Mouse (Mus musculus) layer of hippocampus, postnatal 25 days (tissue): Measurements from ENCODE around the gene Cck. TPM values are rescaled to one million over a fixed set of nuclear protein-coding genes. Genes with fewer than 3 reads are reported as not detected.
"Not testable (repeated sequence)": the region's sequence is repeated elsewhere in the genome, so short reads cannot be mapped to it uniquely, and the experiment has no call there.

ENCODE experiments used
- DNase-seq, 2 experiments: peaks; one replicate each; pipeline ENCODE4 v3.0.0; 2022; ENCODE audit warnings: mixed read lengths in 2 of 2, low spot score in 1 of 2; ENCODE audit errors: extremely low spot score in 1 of 2
- total RNA-seq, 2 experiments: library from RNA; stranded (reverse); gene quantifications; 2 replicates each; pipeline ENCODE4 v1.2.3; 2021

Gene Cck
- total RNA-seq, 2 experiments from 2014 or later, result 681 to 734 TPM

- no peak for DNase-seq
Observed at GRCm38 (mm10) chr9:121467460-121467859, 28.0 kb downstream of the Cck start.

- DNase-seq, result no peak
Observed at GRCm38 (mm10) chr9:121460527-121460926, 35.0 kb downstream of the Cck start.

DNA sequence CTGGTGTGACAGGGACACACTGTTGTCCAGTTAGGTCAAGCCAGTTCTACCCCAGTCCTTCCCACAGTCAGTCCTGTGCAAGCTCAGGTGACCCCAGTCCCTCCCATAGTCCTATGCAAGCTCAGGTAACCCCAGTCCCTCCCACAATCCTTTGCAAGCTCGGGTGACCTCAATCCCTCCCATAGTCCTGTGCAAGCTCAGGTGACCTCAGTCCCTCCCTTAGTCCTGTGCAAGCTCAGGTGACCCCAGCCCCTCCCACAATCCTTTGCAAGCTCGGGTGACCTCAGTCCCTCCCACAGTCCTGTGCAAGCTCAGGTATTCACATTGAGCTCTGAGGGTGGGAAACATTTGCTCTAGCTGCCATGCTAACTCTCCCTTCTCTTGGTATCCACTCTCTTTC, 35.5 kb downstream of the Cck start:
- no peak for DNase-seq

DNA sequence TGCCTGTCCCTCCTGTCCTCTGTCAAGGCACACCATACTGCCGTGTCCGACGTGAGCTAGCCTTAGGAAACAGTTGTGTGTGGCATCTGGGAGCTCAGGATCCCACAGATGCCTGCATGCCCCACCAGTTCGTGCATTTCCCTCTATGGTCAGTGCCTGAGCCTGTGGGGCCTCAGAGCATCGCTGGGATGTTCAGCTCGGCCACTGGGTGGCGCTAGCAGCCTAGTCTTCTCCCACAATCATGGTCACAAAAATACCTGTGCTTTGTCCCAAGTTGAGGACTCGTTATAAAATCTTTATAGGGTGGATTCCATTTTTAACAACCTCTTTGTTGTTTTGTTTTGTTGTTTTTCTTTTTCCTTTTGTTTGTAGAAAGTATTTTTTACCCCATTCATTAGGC, 37.0 kb downstream of the Cck start:
- peak in 1 of 2 experiments; percentile 61 for DNase-seq

GRCm38 (mm10) chr9:121456739-121457515, 38.6 kb downstream of the Cck start:
- no peak for DNase-seq

DNA sequence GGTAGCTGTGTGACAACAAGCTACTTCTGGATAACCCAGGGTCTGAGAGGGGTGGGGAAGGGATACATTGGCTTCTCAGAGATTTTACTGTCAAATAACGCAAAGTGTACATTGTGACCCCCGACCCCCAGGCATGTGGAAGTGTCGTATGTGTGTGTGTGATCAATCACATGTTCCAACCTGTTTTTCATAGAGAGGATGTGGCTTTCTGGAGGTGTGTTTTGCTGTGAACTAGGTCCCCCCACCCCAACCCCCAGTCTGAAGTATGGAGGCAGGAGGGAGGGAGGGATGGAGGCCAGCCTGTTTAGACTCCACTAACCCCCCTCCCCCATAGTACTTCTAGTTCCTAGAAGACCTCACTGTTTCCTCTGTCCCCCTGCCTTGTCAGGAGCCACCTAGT, 40.6 kb downstream of the Cck start:
- no peak for DNase-seq

GRCm38 (mm10) chr9:121452342-121452942, 43.1 kb downstream of the Cck start:
- not testable (repeated sequence) for DNase-seq

DNA sequence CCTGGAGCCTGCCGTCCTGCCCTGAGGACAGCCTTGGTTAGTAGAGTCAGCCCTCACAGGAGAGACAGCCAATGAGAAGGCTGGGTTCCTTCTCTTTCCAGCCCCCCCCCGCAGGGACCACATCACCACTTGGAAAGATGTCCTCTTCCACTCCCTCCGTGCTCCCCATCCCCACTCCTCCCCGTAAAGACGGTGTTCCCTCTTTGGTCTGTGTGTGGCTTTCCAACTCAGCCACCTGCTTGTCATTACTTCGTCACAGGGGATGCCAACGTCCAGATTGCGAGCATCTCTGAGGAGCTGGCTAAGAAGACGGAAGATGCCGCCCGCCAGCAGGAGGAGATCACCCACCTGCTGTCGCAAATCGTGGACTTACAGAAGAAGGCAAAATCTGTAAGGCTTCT, 49.1 kb downstream of the Cck start:
- DNase-seq, result peak in 1 of 2 experiments; percentile 31

- peak in 1 of 2 experiments; percentile 39 for DNase-seq
Observed at GRCm38 (mm10) chr9:121445364-121445763, 50.1 kb downstream of the Cck start.

DNA sequence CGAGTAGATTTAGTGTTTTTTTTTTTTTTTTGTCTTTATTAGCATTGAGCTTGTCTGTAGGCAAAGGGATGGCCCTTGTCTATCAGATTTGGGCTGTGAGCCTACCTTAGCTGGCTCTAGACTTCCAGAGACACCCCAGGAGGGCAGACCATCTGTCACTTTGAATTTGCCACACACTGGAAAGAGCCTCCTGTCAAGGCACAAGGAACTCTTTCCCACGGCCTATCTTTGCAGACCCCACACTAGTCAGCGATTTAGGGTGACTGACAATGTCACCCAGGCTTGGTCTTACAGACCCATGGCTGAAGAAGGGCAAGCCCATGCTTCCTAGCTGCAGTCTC, 51.2 kb downstream of the Cck start:
- no peak for DNase-seq

DNA sequence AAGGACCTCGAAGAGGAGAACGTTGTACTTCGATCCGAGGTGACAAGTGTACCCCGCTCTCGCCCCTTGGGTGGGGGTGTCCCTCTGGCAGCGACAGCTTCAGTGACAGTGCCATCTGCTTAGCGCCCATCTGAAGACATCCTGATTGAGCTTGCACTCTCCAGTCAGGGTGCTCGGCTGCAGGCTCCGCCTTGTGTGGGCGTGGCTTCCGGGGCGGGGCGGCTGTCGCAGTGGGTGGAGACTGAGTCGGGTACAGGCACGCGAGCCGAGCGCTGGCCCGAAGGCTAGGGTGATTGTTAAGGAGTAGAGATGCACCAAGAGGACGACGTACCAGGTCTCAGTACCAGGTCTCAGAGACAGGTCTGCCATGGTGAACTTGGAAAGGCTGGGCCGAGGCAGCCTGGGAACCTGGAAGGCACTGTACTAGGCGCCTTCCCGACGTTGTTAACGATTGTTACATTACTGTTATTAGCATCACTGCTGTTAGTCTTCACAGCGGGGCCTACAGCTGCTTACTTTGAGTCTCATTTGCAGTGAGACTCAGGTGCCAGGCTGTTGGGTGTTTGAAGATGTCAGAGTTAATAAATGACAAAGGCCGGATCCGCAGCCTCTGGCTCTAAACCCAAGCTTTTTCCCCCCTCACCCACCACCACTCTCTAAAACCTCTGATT, 51.7 kb downstream of the Cck start:
- DNase-seq, result no peak

GRCm38 (mm10) chr9:121442145-121442544, 53.3 kb downstream of the Cck start:
- DNase-seq, result no peak

Other genes starting within 250 kb of the Cck start
- gene Ulk4, start 218.5 kb downstream of the Cck start, total RNA-seq, result 1 to 10 TPM; 7.4 to 8.6 TPM
- 100 to 1,000 TPM; 223 to 246 TPM for gene Trak1, start 198.2 kb downstream of the Cck start, total RNA-seq
- 1 to 10 TPM in 1 of 2 experiments, under 1 TPM in 1; 0.74 to 1.3 TPM for gene Lyzl4, start 146.4 kb upstream of the Cck start, total RNA-seq
- gene Vipr1, start 147.0 kb upstream of the Cck start, total RNA-seq, result 10 to 100 TPM; 13.2 to 19.9 TPM
- gene Sec22c, start 209.8 kb upstream of the Cck start, total RNA-seq, result 10 to 100 TPM; 26.3 to 32.7 TPM
- 10 to 100 TPM; 80.2 to 90.3 TPM for gene Ss18l2, start 214.6 kb upstream of the Cck start, total RNA-seq
- 100 to 1,000 TPM in 1 of 2 experiments, 10 to 100 TPM in 1; 71.9 to 123 TPM for gene Nktr, start 223.5 kb upstream of the Cck start, total RNA-seq